Mouse (Mus musculus): ENCODE measurements around the gene Sigmar1. TPM values are rescaled to one million over a fixed set of nuclear protein-coding genes. Genes with fewer than 3 reads are reported as not detected.
"Not testable (repeated sequence)": the region's sequence is repeated elsewhere in the genome, so short reads cannot be mapped to it uniquely, and the experiment has no call there.

Gene Sigmar1
- polyA plus RNA-seq, 1 experiment from 2014 or later, result 77.5 TPM

DNA sequence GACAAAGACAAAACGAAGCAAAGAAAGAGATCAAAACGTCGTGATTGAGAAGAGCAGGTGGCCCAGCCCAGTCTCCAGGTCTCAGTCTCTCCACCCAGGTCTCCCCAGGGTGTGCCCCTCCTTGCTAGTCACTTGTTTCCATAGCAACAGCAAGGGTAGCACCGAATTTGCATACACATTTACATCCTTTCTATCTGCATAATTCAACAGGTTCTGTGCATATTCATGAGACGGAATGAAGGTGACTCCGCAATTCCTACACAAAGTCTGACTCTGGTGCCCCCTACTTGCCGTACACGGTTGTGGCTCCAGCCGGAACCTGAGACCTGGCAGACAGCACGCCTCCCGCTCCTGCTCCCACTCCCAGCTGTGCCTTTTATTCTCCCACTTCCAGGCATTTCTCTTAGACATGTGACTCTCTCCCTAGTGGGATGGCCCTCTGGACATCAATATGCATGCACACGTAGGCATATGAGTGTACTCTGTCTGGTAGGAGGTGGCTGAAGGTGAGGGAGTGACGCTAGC lies 48.9 kb downstream of the Sigmar1 start:
- WGBS, result under 1% methylated on average over 13 of the region's 13 CpGs
- Histone ChIP-seq H3K27ac (peak overlapping the region; percentile 32), H3K9ac (peak overlapping the region; percentile 22; the same call in 1 of the 2 replicates), H3K27me3 (ENCODE audit: control insufficient read depth, insufficient read depth, low read length) (no peaks in the 10 kb centered on the region), H3K9me3 (ENCODE audit: control insufficient read depth, low read length) (no peaks in the 10 kb centered on the region), H3K4me1 (replicated peaks; ENCODE audit: control insufficient read depth, insufficient read depth, low read length) (peaks cover 33% of the 10 kb centered on the region), H3K4me2 (replicated peaks) (peak overlapping the region; percentile 31), H3K36me3 (replicated peaks; ENCODE audit: control insufficient read depth, insufficient read depth) (no peaks in the 10 kb centered on the region), H3K4me3 (replicated peaks; ENCODE audit: low read length) (no peak overlapping the region)
- DNase-seq (ENCODE audit: low spot score) (peak; percentile 84), ATAC-seq (ENCODE audit: low FRiP score) (peak; percentile 81)

DNA sequence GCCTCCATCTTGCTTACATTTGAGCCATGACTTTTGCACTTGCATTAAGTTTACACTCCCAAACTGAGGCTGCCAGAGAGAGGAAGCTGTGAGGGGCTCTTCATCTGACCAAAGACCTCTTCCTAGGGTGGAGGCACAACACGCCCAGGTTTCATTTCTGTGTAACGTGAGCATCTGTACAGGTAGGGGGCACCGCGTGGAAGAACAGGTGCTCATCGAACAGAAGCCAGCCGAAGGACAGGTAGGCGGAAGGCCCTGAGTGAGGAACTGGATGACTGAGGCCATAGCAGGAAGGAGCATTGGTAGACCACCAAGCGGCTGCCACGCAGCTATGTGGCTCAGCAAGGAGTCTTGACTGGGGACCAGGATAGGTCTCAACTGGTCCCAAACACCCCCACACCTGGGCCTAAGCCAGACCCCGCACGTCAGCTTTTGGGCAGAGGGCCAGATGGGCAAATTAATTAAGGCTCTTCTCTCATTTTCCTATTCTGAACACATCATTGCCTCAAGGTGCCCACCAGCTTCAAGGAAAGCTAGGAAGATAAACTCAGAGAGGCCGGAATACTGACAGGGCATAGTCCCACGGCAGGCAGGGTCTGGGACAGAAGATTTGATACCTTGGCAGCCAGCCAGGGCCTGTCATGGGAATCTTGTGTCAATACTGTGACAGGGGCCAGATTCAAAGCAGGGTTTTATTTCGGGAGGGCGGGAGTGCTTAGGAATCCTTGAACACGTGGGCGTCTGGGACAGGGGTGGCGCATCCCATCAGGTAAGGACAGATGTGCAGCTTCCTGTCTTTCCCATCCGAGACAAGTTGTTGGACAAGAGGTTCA lies 49.8 kb downstream of the Sigmar1 start:
- DNase-seq (ENCODE audit: low spot score), result no peak
- Histone ChIP-seq H3K9me3 (ENCODE audit: control insufficient read depth, low read length) (no peaks in the 10 kb centered on the region), H3K36me3 (replicated peaks; ENCODE audit: control insufficient read depth, insufficient read depth) (no peaks in the 10 kb centered on the region), H3K4me3 (replicated peaks; ENCODE audit: low read length) (no peak overlapping the region), H3K27ac (peak overlapping the region; percentile 32; the same call in 1 of the 2 replicates), H3K4me1 (replicated peaks; ENCODE audit: control insufficient read depth, insufficient read depth, low read length) (peaks cover 24% of the 10 kb centered on the region), H3K9ac (0 out of 2 replicates have a peak overlapping the region, but pooled peaks have one; percentile 13), H3K4me2 (replicated peaks) (peak overlapping the region; percentile 31), H3K27me3 (ENCODE audit: control insufficient read depth, insufficient read depth, low read length) (no peaks in the 10 kb centered on the region)
- no peak for ATAC-seq (ENCODE audit: low FRiP score)
- 50% methylated on average over 19 of the region's 19 CpGs for WGBS

GRCm38 (mm10) chr4:41704651-41705050 lies 51.3 kb downstream of the Sigmar1 start:
- Histone ChIP-seq H3K9ac (no peak overlapping the region), H3K4me2 (replicated peaks) (no peak overlapping the region), H3K36me3 (replicated peaks; ENCODE audit: control insufficient read depth, insufficient read depth) (no peaks in the 10 kb centered on the region), H3K27me3 (ENCODE audit: control insufficient read depth, insufficient read depth, low read length) (no peaks in the 10 kb centered on the region), H3K9me3 (ENCODE audit: control insufficient read depth, low read length) (no peaks in the 10 kb centered on the region), H3K27ac (no peak overlapping the region), H3K4me1 (replicated peaks; ENCODE audit: control insufficient read depth, insufficient read depth, low read length) (peaks cover 24% of the 10 kb centered on the region), H3K4me3 (replicated peaks; ENCODE audit: low read length) (no peak overlapping the region)
- DNase-seq (ENCODE audit: low spot score), result no peak
- 6% methylated on average over 5 of the region's 5 CpGs for WGBS
- ATAC-seq (ENCODE audit: low FRiP score), result no peak

DNA sequence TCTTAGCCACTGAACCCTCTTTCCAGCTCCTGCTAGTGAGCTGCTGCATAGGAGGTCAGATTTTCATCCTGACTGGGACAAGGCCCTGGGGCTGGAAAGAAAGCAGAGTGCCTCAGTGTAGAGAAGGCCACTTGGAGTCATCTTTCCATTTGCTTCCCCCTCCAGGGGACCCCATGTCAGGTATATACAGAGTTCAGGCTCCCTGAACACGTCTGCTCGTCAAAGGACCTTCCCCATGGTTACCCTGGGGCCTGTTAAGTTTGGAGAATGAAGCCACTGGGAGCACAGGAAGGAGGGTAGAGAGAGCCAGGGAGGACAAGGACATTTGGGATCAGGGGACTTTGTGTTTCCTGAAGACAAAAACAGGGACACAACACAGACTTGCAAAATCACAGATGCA lies 53.7 kb downstream of the Sigmar1 start:
- H3K36me3 ChIP-seq (replicated peaks; ENCODE audit: control insufficient read depth, insufficient read depth); H3K4me3 ChIP-seq (replicated peaks; ENCODE audit: low read length); DNase-seq (ENCODE audit: low spot score); H3K4me2 ChIP-seq (replicated peaks); ATAC-seq (ENCODE audit: low FRiP score); H3K9me3 ChIP-seq (ENCODE audit: control insufficient read depth, low read length); H3K27ac ChIP-seq; H3K9ac ChIP-seq; H3K27me3 ChIP-seq (ENCODE audit: control insufficient read depth, insufficient read depth, low read length): not testable (repeated sequence)
- 73% methylated on average over 2 of the region's 2 CpGs for WGBS
- peaks cover 14% of the 10 kb centered on the region for H3K4me1 ChIP-seq (replicated peaks; ENCODE audit: control insufficient read depth, insufficient read depth, low read length)

DNA sequence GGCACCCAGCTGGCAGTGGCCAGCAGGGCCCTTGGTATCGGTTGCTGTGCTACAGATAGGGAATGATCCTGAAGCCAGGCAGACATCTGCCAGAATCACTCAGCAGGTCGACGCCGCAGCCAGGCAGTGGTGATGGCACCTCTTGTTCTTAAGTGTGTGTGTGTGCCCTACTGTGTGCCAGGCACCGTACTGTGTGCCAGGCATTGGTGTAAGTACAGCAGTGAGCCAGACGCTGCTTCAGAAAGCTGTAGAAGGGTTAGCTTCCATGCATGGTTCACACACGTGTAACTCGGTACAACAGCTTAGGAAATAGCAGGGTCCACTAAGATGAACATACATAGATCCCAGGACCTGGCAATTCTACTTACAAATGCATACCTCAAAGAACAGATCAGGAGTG lies 55.7 kb downstream of the Sigmar1 start:
- H3K27ac ChIP-seq; H3K4me3 ChIP-seq (replicated peaks; ENCODE audit: low read length); H3K9ac ChIP-seq; H3K4me1 ChIP-seq (replicated peaks; ENCODE audit: control insufficient read depth, insufficient read depth, low read length); H3K9me3 ChIP-seq (ENCODE audit: control insufficient read depth, low read length); ATAC-seq (ENCODE audit: low FRiP score); H3K4me2 ChIP-seq (replicated peaks); H3K36me3 ChIP-seq (replicated peaks; ENCODE audit: control insufficient read depth, insufficient read depth); H3K27me3 ChIP-seq (ENCODE audit: control insufficient read depth, insufficient read depth, low read length); DNase-seq (ENCODE audit: low spot score): not testable (repeated sequence)
- 70% methylated on average over 2 of the region's 8 CpGs for WGBS

DNA sequence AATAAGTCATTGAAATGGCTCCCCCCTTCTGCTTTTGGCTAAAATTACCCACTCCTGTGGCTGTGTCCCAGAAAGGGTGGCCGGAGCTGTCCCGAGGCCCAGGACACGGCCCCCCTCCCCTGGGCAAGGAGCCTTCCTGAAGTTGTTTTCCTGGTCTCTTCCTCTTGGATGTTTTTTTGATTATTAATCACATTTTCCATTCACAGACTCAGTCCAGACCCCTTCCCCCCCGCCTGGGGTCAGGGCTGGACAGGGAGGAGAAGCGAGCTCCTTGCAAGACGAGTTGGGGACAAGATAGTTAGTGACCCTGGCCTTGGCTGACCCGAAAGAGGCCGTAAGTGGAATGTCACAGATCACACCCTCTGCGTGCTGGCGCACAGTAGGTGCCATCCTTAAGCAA lies 56.2 kb downstream of the Sigmar1 start, which contains the start of gene Il11ra1:
TSS of gene Il11ra1 (plus strand) at position 207 of the 400 bp plus-strand sequence.
- not testable (repeated sequence) for H3K9ac ChIP-seq; H3K4me3 ChIP-seq (replicated peaks; ENCODE audit: low read length); H3K27ac ChIP-seq; H3K9me3 ChIP-seq (ENCODE audit: control insufficient read depth, low read length); H3K4me1 ChIP-seq (replicated peaks; ENCODE audit: control insufficient read depth, insufficient read depth, low read length); ATAC-seq (ENCODE audit: low FRiP score); H3K36me3 ChIP-seq (replicated peaks; ENCODE audit: control insufficient read depth, insufficient read depth); H3K27me3 ChIP-seq (ENCODE audit: control insufficient read depth, insufficient read depth, low read length); DNase-seq (ENCODE audit: low spot score)
- 85% methylated on average over 7 of the region's 10 CpGs for WGBS
- peak within 1 kb of the TSS; percentile 37 for H3K4me2 ChIP-seq (replicated peaks)

DNA sequence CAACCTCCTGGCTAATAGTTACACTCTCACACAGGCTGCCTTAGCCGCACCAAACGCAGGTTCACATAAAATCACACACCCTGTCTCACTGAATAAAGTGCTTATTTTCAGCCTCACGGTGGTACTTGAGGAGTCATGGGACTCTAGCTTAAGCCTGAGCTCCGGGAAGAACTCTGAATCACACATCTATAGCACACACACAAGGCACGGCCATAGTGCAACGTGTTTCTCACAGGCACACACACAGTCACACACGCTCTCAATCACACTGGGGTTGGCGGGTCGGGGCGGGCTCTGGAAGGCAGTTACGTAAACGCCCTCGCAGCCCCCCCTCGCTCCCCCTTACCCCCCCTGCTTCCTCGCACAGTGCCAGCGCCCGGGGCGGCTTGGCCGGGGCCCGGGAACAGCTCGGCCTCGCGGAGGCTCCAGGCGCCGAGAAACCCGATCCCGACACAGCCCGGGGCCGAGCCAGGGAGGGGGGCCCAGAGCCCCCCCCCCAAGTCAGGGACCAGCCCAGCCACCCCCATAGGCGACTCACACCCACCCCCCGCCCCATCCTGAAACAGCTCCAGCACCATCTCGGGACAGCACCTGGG lies 57.4 kb downstream of the Sigmar1 start:
- H3K27me3 ChIP-seq (ENCODE audit: control insufficient read depth, insufficient read depth, low read length); ATAC-seq (ENCODE audit: low FRiP score); H3K4me1 ChIP-seq (replicated peaks; ENCODE audit: control insufficient read depth, insufficient read depth, low read length); H3K27ac ChIP-seq; H3K36me3 ChIP-seq (replicated peaks; ENCODE audit: control insufficient read depth, insufficient read depth); H3K9ac ChIP-seq; DNase-seq (ENCODE audit: low spot score); H3K4me3 ChIP-seq (replicated peaks; ENCODE audit: low read length); H3K9me3 ChIP-seq (ENCODE audit: control insufficient read depth, low read length): not testable (repeated sequence)
- H3K4me2 ChIP-seq (replicated peaks), result peak overlapping the region; percentile 37
- 7% methylated on average over 19 of the region's 32 CpGs for WGBS

DNA sequence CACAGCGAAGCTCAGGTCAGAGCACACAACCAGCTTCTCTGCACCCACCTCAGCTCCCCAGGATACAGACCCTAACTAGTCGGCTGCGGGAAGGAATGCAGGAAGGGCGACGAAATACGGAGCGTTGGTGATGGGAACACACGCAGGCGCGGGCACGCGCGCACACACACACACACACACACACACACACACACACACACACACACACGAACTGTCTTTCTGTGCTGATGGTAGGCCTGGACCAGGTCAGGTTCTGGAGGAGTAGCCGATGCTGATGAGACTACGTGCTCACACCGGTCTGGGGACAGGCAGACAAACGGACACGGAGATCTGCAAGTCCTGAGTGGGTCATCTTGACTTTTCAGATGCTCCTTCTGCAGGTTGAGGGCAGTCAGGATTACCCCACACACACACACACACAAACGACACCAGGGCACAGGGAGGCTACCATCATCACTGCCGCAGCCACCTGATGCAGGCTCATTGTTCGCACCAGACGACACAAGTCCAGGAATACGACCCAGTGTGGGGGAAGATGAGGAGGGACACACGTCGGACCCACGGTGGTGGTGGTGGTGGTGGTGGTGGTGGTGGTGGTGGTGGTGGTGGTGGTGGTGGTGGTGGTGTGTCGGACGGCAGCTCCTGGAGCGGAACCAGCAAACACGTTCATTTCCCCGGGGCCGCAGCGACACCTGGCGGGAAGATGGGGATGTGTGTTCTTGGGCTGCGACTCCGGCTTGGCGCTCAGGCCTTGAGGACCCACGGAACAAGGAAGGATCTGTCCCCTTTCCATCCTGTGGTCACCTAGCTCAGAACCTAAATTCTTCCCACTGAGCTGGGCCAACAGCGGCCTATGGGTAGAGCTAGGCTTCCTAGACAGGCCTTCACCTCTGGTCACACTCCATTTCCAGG lies 58.8 kb downstream of the Sigmar1 start, which contains the start of gene Cntfr:
TSS of gene Cntfr (minus strand) at position 160 of the 912 bp plus-strand sequence.
- 12% methylated on average over 32 of the region's 40 CpGs for WGBS
- ATAC-seq (ENCODE audit: low FRiP score); H3K27ac ChIP-seq; H3K27me3 ChIP-seq (ENCODE audit: control insufficient read depth, insufficient read depth, low read length); H3K36me3 ChIP-seq (replicated peaks; ENCODE audit: control insufficient read depth, insufficient read depth); H3K4me1 ChIP-seq (replicated peaks; ENCODE audit: control insufficient read depth, insufficient read depth, low read length); H3K9me3 ChIP-seq (ENCODE audit: control insufficient read depth, low read length); H3K9ac ChIP-seq: not testable (repeated sequence)
- DNase-seq (ENCODE audit: low spot score), result peak; percentile 81
- H3K4me3 ChIP-seq (replicated peaks; ENCODE audit: low read length), result peak within 1 kb of the TSS; percentile 15; the same call in 1 of the 2 replicates
- H3K4me2 ChIP-seq (replicated peaks), result peak within 1 kb of the TSS; percentile 43

Measured in hindbrain, embryonic 14.5 days (tissue).